Mouse (Mus musculus) Muller cell, postnatal 12 days (primary cell): ENCODE measurements around the gene Daam2.

Experiments used
- DNase-seq: peaks from one replicate; pipeline ENCODE4 v3.0.0-alpha.2; 2015; ENCODE audit errors: inconsistent ontology term

Gene Daam2

GRCm38 (mm10) chr17:49563830-49564470 lies at the start of gene Daam2:
Daam2 (minus strand) TSS chr17:49564343.
- peak; percentile 76 for DNase-seq

GRCm38 (mm10) chr17:49610296-49610695 lies 46.2 kb upstream of the Daam2 start:
- DNase-seq: no peak

GRCm38 (mm10) chr17:49607351-49608027 lies 43.3 kb upstream of the Daam2 start:
- peak; percentile 18 for DNase-seq

- no peak for DNase-seq
Observed at GRCm38 (mm10) chr17:49605397-49605796, 41.3 kb upstream of the Daam2 start.

GRCm38 (mm10) chr17:49590051-49590450 lies 25.9 kb upstream of the Daam2 start:
- DNase-seq: peak; percentile 6

GRCm38 (mm10) chr17:49582471-49582870 lies 18.3 kb upstream of the Daam2 start:
- no peak for DNase-seq

GRCm38 (mm10) chr17:49577321-49577720 lies 13.2 kb upstream of the Daam2 start:
- DNase-seq: no peak

- no peak for DNase-seq
Observed at GRCm38 (mm10) chr17:49568717-49569116, 4.6 kb upstream of the Daam2 start.

GRCm38 (mm10) chr17:49564489-49564888 lies 346 bp upstream of the Daam2 start:
- no peak for DNase-seq

GRCm38 (mm10) chr17:49563416-49563780 lies 745 bp downstream of the Daam2 start:
- peak; percentile 8 for DNase-seq

- DNase-seq: no peak
Observed at GRCm38 (mm10) chr17:49562701-49563415, 1.3 kb downstream of the Daam2 start.

- no peak for DNase-seq
Observed at GRCm38 (mm10) chr17:49561985-49562384, 2.2 kb downstream of the Daam2 start.

GRCm38 (mm10) chr17:49559786-49560289 lies 4.3 kb downstream of the Daam2 start:
- no peak for DNase-seq

GRCm38 (mm10) chr17:49556169-49556568 lies 8.0 kb downstream of the Daam2 start:
- DNase-seq: no peak

GRCm38 (mm10) chr17:49551991-49552390 lies 12.2 kb downstream of the Daam2 start:
- DNase-seq: no peak

- DNase-seq: no peak
Observed at GRCm38 (mm10) chr17:49551465-49551864, 12.7 kb downstream of the Daam2 start.

GRCm38 (mm10) chr17:49545997-49546396 lies 18.1 kb downstream of the Daam2 start:
- DNase-seq: no peak

- DNase-seq: no peak
Observed at GRCm38 (mm10) chr17:49545424-49545823, 18.7 kb downstream of the Daam2 start.

GRCm38 (mm10) chr17:49544561-49544960 lies 19.6 kb downstream of the Daam2 start:
- no peak for DNase-seq

- DNase-seq: no peak
Observed at GRCm38 (mm10) chr17:49540706-49541105, 23.4 kb downstream of the Daam2 start.

GRCm38 (mm10) chr17:49539204-49539603 lies 24.9 kb downstream of the Daam2 start:
- peak; percentile 94 for DNase-seq

GRCm38 (mm10) chr17:49535580-49535979 lies 28.6 kb downstream of the Daam2 start:
- no peak for DNase-seq
